16 mouse cellular contexts compared by ENCODE assay signal in the genomic region with DNA sequence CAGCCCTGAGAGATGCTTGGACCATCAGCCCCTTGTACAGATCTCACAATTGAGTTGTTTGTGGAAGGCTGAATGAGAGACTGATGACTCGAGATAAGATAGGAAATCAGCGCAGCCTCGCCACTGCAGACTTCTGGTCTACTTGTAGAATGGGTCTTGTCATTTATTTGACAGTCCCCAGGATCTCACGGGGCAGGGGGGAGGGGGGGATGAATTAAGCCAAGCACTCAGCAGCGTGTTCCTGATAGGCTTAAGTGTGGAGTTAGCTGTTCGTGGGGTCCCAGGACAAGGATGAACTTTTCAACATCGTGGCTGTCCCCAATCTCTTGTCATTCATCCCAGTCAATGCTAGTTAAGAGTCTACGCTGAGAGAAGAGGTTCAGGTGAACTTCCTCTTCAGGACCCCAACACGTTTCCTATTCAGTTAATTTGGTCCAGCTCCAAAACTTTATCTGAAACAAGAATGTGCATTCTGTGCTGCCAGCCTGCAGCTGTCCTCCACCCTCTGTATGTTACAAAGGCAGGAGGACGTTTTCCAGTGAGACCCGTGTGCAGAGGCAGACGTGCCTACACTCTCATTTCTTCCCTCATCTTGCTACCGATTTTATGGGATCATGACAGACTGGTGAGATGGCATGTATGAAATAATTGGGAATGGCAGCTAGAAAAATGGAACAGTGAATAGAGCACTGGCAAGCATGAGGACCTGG.
"Had no signal": no experiment of that assay in that cellular context is flagged by ENCODE, and none has a peak within 500 bp of the region (broad histone marks: within the 10 kb centered on the region; RNA-seq: fewer than 3 reads in every experiment).

No protein-coding gene starts in this region.

- H3K9me3 ChIP-seq: liver, embryonic 13.5 days had no signal

- H3K4me2 ChIP-seq: liver, embryonic 13.5 days; midbrain, embryonic 11.5 days had no signal

- H3K4me1 ChIP-seq: liver, embryonic 13.5 days had no signal

- H3K9ac ChIP-seq: liver, embryonic 13.5 days had no signal

- H3K27me3 ChIP-seq: liver, embryonic 13.5 days had no signal

- H3K27ac ChIP-seq: left cerebral cortex, adult 2 months; liver, embryonic 13.5 days; stomach, postnatal 0 days had no signal

- H3K36me3 ChIP-seq: liver, embryonic 13.5 days had no signal

- H3K4me3 ChIP-seq: left cerebral cortex, adult 2 months; liver, embryonic 13.5 days had no signal

- DNase-seq: kidney, postnatal 10 days; kidney, postnatal 36 days; layer of hippocampus, postnatal 36 days; liver, embryonic 13.5 days; lung, adult 2 months; lung, postnatal 14 days; lung, postnatal 4 days; midbrain, embryonic 14.5 days; right cerebral cortex, postnatal 14 days; right cerebral cortex, postnatal 4 days; thymus, adult 2 months; thymus, postnatal 14 days; thymus, postnatal 4 days had no signal
